Mouse (Mus musculus) retina, adult 2 months (tissue): Measurements from ENCODE around the gene Mon1a.

Source experiments
- DNase-seq: peaks from one replicate; pipeline ENCODE4 v3.0.0-alpha.2; 2012; ENCODE audit warnings: low read depth, low spot score

Mon1a gene

GRCm38 (mm10) chr9:107949184-107949921 is 61.4 kb downstream of the Mon1a start:
- DNase-seq, result no peak

DNA sequence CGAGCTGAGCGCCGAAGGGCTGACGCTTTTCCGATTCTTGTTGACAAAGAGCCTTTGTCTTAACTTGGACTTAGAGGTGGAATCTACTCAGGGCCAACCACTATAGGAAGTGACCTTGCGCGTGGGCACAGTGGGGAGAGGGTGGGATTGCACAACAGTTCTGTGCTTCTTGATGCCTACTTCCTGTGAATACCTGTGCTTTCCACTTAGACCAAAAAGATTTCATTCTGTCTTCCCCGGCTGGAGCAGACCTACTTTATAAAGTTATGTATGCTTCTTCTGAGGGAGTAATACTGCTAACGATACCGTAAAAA is 61.9 kb downstream of the Mon1a start, which contains the start of gene Traip:
Traip (plus strand) TSS at position 215 of the 314 bp plus-strand sequence.
- no peak for DNase-seq

GRCm38 (mm10) chr9:107950460-107951355 is 62.8 kb downstream of the Mon1a start:
- DNase-seq, result peak; percentile 83
